Mouse (Mus musculus) ZHBTc4 (cell line): ENCODE measurements around the gene A830031A19Rik.

Experiments
- DNase-seq: peaks from one replicate; pipeline ENCODE4 v3.0.0-alpha.2; 2011; ENCODE audit warnings: low read depth, low spot score

A830031A19Rik gene

GRCm38 (mm10) chr11:24074634-24075104 lies at the start of gene A830031A19Rik:
Gene A830031A19Rik, minus strand, starts transcription at chr11:24075054.
- DNase-seq, result peak; percentile 31

- no peak for DNase-seq
These were observed 49.1 kb upstream of the A830031A19Rik start for GRCm38 (mm10) chr11:24123991-24124390.

- DNase-seq, result no peak
These were observed 48.0 kb upstream of the A830031A19Rik start for GRCm38 (mm10) chr11:24122899-24123298.

GRCm38 (mm10) chr11:24121136-24121535 lies 46.3 kb upstream of the A830031A19Rik start:
- no peak for DNase-seq

GRCm38 (mm10) chr11:24116582-24117318 lies 41.9 kb upstream of the A830031A19Rik start:
- no peak for DNase-seq

- DNase-seq, result no peak
These were observed 41.2 kb upstream of the A830031A19Rik start for GRCm38 (mm10) chr11:24116041-24116440.

GRCm38 (mm10) chr11:24115017-24115752 lies 40.3 kb upstream of the A830031A19Rik start:
- no peak for DNase-seq

- DNase-seq, result no peak
These were observed 36.9 kb upstream of the A830031A19Rik start for GRCm38 (mm10) chr11:24111720-24112119.

GRCm38 (mm10) chr11:24110113-24110512 lies 35.3 kb upstream of the A830031A19Rik start:
- no peak for DNase-seq

GRCm38 (mm10) chr11:24109388-24109787 lies 34.5 kb upstream of the A830031A19Rik start:
- DNase-seq, result no peak

GRCm38 (mm10) chr11:24108974-24109373 lies 34.1 kb upstream of the A830031A19Rik start:
- no peak for DNase-seq

- no peak for DNase-seq
These were observed 32.6 kb upstream of the A830031A19Rik start for GRCm38 (mm10) chr11:24107414-24107813.

- no peak for DNase-seq
These were observed 28.4 kb upstream of the A830031A19Rik start for GRCm38 (mm10) chr11:24103128-24103742.

GRCm38 (mm10) chr11:24102372-24102771 lies 27.5 kb upstream of the A830031A19Rik start:
- DNase-seq, result no peak

- no peak for DNase-seq
These were observed 26.8 kb upstream of the A830031A19Rik start for GRCm38 (mm10) chr11:24101625-24102024.

GRCm38 (mm10) chr11:24100449-24101070 lies 25.7 kb upstream of the A830031A19Rik start:
- DNase-seq, result no peak

- DNase-seq, result peak; percentile 43
These were observed 25.0 kb upstream of the A830031A19Rik start for GRCm38 (mm10) chr11:24099886-24100293.

- no peak for DNase-seq
These were observed 24.4 kb upstream of the A830031A19Rik start for GRCm38 (mm10) chr11:24099215-24099614.

- DNase-seq, result no peak
These were observed 23.8 kb upstream of the A830031A19Rik start for GRCm38 (mm10) chr11:24098662-24099061.

GRCm38 (mm10) chr11:24098069-24098468 lies 23.2 kb upstream of the A830031A19Rik start:
- DNase-seq, result no peak

GRCm38 (mm10) chr11:24097026-24097425 lies 22.2 kb upstream of the A830031A19Rik start:
- no peak for DNase-seq

- no peak for DNase-seq
These were observed 21.6 kb upstream of the A830031A19Rik start for GRCm38 (mm10) chr11:24096483-24096882.
